Mouse (Mus musculus) monocyte, adult 5-6 weeks (primary cell): ENCODE measurements around the gene Kcnip2. TPM values are rescaled to one million over a fixed set of nuclear protein-coding genes. Genes with fewer than 3 reads are reported as not detected.
"Not testable (repeated sequence)": the region's sequence is repeated elsewhere in the genome, so short reads cannot be mapped to it uniquely, and the experiment has no call there.

Experiments
- ATAC-seq: fragments of 153-309, 156-312 bp; replicated peaks from 2 replicates; pipeline ENCODE4 v1.8.0; 2017; ENCODE audit warnings: mild to moderate bottlenecking; ENCODE audit not compliant: low TSS enrichment, insufficient number of reproducible peaks, severe bottlenecking, poor library complexity, low FRiP score
- total RNA-seq: library from RNA; stranded (forward); fragments of 200-1000, 200-491, 200-594 nt; gene quantifications from 3 replicates; pipeline ENCODE4 v1.2.3, GENCODE M21; 2017

Kcnip2 gene
- total RNA-seq, 1 experiment from 2014 or later, result not detected

DNA sequence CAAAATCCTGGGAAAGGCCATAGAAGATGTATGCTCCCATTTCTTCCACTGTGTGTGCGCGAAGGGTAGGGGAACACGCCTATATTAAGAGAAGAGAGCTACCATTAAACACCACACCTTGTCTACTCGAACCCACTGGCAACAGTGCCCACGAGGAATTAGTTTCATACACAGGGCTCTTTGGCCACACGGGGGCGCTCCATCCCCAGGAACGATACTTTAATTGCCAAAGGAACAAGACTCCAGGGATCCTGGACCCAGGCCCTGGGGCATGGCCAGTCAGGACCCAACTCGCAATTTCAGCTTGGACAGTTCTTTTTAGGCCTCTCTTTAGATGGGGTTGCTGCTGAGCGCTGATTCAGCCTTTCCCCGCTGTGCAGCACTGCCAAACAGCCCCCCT lies 2.6 kb downstream of the Kcnip2 start:
- 0 out of 2 replicates have a peak, but pooled peaks have one; percentile 52 for ATAC-seq

DNA sequence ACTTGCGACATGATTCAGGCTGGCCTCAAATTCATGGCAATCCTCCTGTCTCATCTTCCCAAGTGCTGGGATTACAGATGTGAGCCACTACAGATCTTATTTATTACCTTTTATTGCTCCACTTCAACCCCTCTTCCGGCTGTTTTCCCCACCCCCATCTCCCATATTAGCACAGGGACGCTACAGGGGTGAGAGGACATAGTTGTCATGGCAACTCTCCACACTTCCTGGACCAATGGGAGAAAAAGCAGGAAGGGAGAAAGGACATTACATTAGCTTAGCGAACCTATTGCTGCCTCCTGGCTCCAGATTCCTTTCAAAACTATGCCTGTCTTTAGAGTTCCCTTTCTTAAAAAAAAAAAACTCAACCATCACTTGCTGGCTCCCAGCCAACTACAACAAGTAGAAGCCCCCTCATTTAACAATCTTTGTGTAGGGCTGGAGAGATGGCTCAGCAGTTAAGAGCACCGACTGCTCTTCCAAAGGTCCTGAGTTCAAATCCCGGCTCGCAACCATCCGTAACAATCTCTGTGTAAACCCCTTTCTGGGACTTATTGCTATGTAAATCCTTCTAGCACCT lies 3.1 kb downstream of the Kcnip2 start:
- no peak for ATAC-seq

DNA sequence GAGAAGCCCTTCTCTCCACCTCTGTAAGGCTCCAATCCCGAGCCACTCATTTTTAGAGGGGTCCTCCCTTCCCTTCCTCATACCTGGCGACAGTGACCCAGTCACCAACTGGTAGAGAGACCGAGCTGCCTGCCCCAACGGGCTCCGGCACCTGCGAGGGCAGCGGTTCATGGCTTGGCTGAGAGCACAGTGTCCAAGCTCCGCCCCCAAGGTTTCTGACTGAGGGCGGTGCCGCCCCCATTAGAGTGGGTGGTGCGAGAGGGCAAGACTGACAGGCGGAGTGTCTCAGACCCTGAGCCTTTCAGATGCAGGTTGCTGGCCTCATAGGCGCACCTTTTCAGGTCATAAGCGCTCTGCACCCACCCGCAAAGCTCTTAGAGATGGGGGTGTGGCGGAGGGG lies 3.7 kb downstream of the Kcnip2 start:
- peak; percentile 54; the same call in 1 of the 2 replicates for ATAC-seq

DNA sequence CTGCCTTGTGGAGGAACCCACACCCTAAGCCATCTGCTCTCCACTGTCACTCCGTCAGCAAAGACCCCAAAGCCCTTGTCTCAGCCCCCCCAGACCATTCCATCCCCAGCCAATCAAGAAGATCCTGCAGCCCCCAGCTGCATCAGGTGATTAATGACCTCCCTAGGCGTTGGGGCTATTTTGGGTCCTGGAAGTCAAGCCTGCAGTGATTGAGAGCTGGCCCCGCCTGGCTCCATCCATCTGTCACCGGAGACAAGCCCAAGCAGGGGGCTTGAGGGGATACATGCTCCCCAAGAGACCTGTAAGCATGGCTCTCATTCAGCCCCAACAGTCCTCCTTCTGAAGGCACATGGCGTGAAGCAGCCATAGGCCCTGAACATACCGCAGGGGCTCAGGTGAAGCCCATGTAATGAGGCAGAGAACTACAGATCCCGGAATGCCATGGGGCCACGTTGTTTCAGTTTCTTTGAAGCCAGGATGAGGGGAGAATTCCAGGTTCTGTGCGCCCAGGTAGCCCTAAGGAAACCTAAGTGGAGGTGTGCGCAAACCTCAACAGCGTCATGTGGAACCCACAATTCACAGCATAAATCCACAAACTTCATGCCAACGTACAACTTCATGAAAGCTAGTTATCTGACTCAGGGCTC lies 4.7 kb downstream of the Kcnip2 start:
- no peak for ATAC-seq

DNA sequence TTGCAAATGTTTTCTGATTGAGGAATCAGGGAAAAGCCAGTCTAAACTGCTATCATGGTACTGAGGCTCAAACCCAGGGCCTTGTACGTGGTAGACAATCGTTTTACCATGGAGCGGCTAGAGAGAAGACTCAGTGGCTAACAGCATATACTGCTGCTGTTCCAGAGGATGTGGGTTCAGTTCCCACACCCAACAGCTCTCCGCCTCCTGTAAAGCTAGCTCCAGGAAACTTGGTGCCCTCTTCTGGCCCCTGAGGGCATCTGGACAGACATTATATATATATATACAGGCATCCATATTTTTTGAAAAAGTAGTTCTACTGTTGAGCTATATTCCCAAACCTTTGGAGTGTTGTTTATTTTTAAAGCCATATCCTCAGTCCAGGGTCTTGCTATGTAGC lies 8.1 kb downstream of the Kcnip2 start:
- ATAC-seq, result no peak

DNA sequence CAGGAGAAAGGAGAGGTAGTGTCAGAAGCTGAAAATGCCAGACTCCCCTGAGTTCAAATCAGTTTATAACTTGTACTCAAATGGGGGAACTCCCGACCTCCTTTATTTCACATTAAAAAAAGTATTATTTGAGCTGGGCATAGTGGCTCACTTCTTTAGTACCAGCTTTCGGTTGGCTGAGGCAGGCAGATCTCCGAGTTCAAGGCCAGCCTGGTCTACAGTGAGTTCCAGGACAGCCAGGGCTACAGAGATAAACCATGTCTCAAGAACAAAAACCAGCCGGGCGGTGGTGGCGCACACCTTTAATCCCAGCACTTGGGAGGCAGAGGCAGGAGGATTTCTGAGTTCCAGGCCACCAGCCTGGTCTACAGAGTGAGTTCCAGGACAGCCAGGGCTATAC lies 10.0 kb downstream of the Kcnip2 start:
- ATAC-seq, result not testable (repeated sequence)

DNA sequence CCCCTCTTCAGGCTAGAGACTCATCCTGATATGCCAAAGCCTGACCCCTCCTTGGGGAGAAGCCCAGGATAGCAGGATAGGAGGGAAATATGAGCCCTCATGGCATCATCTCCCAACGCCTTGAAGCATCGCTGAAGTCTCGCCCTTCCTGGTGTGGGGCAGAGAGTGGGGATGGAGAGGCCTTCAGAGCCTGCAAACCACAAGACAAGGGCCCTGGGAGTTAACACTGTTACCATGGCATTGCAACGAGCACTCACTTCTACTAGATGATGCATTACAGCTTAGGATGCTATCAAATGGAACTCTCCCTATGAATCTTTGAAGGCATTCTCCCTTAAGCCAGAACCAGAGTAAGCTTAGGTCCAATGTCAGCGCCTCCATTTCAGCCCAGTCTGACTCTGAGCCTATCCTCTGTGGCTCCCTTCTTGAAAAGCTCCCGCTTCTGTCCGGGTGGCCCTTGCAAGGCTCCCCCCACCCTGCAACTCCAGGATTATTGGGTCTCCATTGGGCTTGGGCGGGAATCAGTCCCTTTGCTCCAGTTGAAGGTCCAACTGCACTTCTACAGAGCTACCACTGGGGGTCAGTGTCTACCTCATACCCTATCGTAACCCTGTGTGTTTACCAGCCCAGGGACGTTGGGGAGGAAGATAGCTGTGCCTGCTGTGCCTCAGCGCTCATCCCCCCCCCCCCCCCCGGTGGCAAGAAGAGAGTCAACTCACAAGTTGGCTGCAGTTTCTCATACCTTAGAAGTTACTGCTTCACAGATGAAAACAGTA lies 11.1 kb downstream of the Kcnip2 start:
- ATAC-seq, result peak; percentile 87

DNA sequence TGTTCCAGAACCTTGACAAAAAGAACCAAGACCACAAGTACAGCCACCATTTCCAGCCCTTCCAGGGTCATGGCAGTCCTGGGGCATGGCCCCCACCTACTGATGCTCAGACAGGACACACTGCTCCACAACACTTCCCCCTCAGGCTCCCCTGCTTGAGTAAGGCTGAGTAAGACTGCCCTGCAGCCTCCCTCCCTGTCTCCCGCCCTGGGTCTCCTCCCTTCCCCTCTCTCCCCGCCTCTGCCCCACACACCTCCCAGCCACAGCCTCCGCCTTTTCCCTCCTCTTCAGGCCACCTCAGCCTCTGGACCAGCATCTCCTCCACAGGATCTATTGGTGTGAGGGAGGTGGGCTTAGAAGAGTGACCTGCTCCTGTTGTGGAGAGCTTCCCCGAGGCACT lies 12.5 kb downstream of the Kcnip2 start:
- ATAC-seq, result peak; percentile 33; the same call in 1 of the 2 replicates

DNA sequence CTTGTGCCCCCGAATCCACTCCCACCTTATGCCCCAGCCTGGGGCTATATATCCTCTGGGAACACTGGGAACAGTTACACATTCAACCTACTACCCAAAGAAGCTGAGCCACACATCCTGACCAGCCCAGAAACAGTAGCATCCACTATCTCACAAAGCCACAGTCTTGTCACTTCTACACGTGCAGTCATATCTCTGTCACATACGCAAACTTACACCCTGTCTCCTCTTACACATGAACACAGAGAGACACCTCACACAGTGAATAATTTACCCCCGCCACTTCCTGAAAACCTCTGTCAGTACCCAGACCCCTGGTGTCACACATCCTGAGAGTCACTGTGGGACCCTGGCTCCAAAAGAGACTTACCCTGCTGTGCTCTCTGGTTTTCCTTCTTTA lies 13.2 kb downstream of the Kcnip2 start:
- no peak for ATAC-seq

DNA sequence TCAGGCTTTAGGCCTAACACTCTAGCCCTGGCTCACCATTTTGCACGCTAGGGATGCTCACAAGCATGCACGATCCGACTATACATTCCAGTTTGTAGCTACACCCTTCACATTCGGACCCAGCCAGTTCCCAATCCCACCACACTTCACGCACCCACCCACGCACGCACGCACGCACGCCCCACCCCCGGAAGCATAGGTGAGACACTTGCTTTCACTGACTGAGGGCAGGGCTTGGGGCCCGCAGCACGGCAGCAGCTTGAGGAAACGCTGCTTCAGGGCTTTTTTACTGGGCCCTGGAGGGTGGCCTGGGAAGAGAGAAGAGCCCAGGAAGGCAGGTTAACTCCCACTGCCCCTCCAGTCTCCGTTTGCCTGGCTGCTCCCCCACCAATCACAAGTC lies 19.0 kb downstream of the Kcnip2 start:
- ATAC-seq, result no peak

DNA sequence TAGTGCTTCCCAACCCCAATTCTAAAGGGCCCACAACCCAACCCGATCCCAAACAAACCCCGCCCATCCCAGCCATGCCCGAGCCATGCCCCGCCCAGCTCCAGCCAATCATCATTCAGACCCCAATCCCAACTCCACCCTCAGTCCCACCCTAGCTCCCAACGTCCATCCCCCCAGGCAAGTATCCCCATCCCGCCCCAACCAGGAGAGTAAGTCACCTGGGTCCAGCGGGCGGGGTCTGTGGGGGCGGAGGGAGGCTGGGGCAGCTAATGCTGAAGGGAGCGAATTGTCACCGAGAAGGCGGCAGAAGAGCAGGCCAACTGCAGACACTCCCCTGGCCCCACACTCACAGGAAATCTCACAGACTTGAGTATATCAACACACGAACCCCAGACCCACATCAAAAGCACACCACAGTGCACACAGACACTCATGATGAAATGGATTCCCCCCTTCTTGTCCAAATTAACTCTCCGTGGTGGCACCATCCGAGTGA lies 19.8 kb downstream of the Kcnip2 start:
- ATAC-seq, result no peak

DNA sequence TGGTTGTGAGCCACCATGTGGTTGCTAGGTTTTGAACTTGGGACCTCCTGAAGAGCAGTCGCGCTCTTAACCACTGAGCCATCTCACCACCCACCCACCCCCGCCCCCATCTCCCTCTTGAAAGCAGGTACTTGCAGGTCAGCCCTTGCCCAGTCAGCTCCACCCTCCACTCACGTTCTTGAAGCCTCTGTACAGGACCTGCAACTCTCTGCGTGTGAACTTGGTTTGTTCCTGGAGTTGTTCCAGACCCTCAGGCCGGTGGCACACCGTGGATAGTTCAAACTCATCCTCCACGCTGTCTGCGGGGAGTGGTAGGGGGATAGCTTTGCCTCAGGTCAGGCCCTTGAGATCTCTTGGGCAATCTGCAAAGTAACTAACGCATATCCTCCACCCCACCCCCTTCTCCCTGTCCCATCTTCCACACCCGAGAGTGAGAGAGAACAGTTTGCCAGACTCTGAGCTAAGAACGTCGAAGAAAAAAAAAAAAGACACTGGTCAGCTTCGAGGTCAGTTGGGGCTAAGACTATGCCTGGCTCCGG lies 20.4 kb downstream of the Kcnip2 start:
- ATAC-seq, result no peak

DNA sequence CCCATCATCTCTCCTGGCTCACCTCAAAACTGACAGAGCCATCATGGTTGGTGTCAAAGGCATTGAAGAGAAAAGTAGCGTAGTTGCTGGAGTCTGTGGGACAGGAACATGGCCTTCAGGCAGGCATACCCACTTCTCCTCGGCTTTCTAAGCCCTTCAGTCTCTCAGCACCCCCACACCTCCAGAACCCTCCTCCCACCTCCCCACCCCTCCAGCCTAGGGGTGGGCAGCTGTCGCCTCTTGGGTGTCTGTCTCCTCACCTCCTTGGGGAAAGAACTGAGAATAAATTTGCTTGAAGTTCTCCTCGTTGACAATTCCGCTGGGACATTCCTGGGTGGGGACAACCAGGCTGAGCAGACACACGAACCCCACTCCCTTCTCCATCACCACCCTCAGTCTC lies 21.1 kb downstream of the Kcnip2 start:
- no peak for ATAC-seq

DNA sequence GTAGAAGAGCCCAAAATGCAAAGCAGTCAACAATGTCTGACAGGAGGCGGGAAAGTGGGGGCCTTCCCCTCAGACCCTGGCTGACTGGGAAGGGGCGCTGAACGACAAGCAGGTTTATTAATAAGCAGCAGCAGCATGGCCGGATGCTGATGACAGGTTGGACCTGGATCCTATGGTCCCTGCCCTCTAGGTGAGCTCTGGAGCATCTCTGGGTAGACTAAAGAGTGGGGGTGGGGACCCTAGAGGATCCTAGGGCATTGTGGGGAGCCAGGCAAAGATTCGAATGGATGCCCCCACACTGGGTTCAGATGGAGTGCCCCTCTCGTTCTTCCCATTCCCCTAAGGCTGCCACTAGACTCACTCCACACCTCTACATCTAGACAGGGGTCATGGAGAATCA lies 23.5 kb downstream of the Kcnip2 start:
- ATAC-seq, result no peak

DNA sequence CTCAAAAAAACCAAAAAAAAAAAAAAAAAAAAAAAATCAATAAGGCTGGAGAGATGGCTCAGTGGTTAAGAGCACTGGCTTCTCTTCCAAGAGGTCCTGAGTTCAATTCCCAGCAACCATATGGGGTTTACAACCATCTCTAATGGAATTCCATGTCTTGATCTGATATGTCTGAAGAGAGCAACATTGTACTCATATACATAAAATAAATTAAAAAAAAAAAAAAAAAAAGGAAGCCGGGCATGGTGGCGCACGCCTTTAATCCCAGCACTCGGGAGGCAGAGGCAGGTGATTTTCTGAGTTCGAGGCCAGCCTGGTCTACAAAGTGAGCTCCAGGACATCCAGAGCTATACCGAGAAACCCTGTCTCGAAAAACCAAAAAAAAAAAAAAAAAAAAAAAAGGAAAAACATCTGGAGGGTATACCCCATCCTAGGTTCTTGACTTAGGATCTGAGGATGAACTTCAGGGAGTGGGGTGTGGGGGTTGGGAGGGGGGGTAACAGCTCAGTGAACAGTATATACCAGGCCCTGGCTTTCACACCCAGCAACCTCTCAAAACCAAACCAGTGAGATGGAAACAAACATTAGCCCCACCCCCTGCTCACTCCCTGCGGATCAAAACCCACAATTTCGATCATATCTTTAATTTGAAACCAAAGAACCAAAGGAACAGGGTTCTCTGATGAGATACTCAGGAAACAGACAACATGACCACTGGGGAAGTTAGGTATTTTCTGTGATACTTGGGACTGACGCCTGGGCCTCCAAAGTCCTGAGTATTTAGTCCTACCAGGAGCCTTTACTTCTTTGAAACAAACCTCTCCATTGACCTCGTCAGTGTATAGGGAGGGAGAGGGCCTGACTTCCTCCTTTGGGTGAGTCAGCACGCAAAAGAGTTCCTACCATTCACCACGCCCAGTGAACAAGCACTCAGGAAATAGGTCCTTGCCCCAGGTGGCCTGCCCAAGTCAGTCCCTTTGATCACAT lies 25.7 kb downstream of the Kcnip2 start:
- ATAC-seq, result peak; percentile 94

DNA sequence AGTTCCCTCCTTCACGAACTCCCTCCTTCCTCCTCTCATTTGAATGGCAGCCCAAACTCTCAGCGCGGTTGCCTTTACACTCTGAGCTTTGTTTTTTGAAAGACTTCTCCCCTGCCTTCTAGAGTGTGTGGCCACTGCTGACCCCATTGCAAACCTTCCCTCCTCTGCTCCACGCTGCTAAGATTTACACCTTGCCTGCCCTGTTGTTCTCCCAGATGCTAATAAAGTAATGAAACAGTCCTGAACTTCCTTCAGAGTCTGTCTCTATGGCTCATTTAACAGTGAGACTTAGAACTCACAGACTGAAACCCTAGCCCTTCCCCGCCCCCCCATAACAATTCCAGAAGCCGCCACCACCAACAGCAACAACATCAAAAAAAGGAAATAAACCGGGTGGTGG lies 26.5 kb downstream of the Kcnip2 start:
- no peak for ATAC-seq

DNA sequence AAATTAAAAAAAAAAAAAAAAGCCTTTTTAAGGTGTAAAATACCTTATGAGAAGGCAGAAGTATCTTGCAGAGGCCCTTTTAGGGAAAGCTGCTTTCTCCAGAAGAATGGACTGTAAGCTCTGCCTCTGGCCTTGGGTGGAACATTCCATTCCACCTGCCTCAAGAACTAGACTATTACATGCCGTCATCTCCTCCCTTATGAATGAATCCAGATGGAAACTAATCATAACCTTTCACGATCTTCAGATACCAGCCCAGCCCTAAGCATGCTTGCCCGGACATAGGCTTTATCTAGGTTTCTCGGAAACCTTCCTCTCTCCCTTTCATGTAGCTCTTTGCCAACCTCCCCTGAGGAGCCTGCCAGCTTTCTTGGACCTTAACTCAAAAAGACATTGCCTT lies 27.5 kb downstream of the Kcnip2 start:
- no peak for ATAC-seq

DNA sequence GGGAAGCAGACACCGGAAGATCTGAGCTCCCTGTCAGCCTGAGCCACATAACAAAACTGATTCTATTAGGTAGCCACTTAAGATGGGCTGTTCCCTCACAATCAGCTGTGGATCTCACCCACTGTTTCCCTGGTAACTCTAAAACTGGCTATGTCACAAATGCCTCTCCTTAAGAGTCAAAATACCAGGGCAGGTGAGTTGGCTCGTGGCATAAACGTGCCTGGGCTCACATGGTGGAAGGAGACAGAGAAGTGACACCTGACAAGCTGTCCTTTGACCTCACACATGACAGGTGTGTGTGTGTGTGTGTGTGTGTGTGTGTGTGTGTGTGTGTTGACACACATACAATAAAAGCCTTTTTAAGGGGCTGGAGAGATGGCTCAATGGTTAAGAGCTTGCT lies 28.4 kb downstream of the Kcnip2 start:
- no peak for ATAC-seq
